1 mouse cellular context compared by ENCODE assay signal in genomic region chr10:16670286-16670685, GRCm38 (mm10).
TF ChIP-seq lines count a peak whose summit lies in the region.

No protein-coding gene starts in this region.

TF ChIP-seq in MEL, 35 proteins besides CTCF, POLR2A, EP300 and RAD21 (continued from another document):
- TF ChIP-seq ETS1 (IDR thresholded peaks at IDR 0.05; ENCODE audit: low read depth, low read length) (no peak), SMC3 (IDR thresholded peaks at IDR 0.05; ENCODE audit: low read depth, low read length) (no peak), ZC3H11A (IDR thresholded peaks at IDR 0.05; ENCODE audit: low read depth, low read length) (no peak), MAZ (IDR thresholded peaks at IDR 0.05; ENCODE audit: low read depth, low read length) (no peak), ZKSCAN1 (IDR thresholded peaks at IDR 0.05; ENCODE audit: low read depth, low read length) (no peak)
